Mouse (Mus musculus): ENCODE measurements at regions not wholly inside any gene's neighbourhood (a gene's known extent, or its start where the extent isn't known, plus 50 kb on each side); places are given as distances from the start of the nearest gene placed in this dataset.

- no peak for DNase-seq (ENCODE audit: low read depth, low spot score)
Observed at GRCm38 (mm10) chr17:31776949-31777607, 78.5 kb downstream of the Sik1 start.

- DNase-seq (ENCODE audit: low read depth, low spot score) = no peak
Observed at GRCm38 (mm10) chr17:31777751-31778150, 77.9 kb downstream of the Sik1 start.

GRCm38 (mm10) chr17:31779466-31779865, 76.1 kb downstream of the Sik1 start:
- DNase-seq (ENCODE audit: low read depth, low spot score) = no peak

GRCm38 (mm10) chr17:31782251-31782650, 73.4 kb downstream of the Sik1 start:
- DNase-seq (ENCODE audit: low read depth, low spot score) = no peak

GRCm38 (mm10) chr17:31783071-31783470, 72.5 kb downstream of the Sik1 start:
- no peak for DNase-seq (ENCODE audit: low read depth, low spot score)

GRCm38 (mm10) chr17:31788316-31788715, 67.3 kb downstream of the Sik1 start:
- peak; percentile 93 for DNase-seq (ENCODE audit: low read depth, low spot score)

GRCm38 (mm10) chr17:31789068-31789583, 66.5 kb downstream of the Sik1 start:
- DNase-seq (ENCODE audit: low read depth, low spot score) = no peak

GRCm38 (mm10) chr17:31789906-31790279, 65.7 kb downstream of the Sik1 start:
- DNase-seq (ENCODE audit: low read depth, low spot score) = no peak

GRCm38 (mm10) chr17:31790280-31791063, 65.1 kb downstream of the Sik1 start:
- DNase-seq (ENCODE audit: low read depth, low spot score) = peak; percentile 90

- no peak for DNase-seq (ENCODE audit: low read depth, low spot score)
Observed at GRCm38 (mm10) chr17:31791656-31792055, 63.9 kb downstream of the Sik1 start.

- DNase-seq (ENCODE audit: low read depth, low spot score) = no peak
Observed at GRCm38 (mm10) chr17:31793040-31793439, 62.6 kb downstream of the Sik1 start.

- DNase-seq (ENCODE audit: low read depth, low spot score) = no peak
Observed at GRCm38 (mm10) chr17:31793521-31793920, 62.1 kb downstream of the Sik1 start.

- no peak for DNase-seq (ENCODE audit: low read depth, low spot score)
Observed at GRCm38 (mm10) chr17:31793964-31794363, 61.6 kb downstream of the Sik1 start.

Data from skeletal muscle tissue, adult 2 months (tissue).